Mouse (Mus musculus): ENCODE measurements around the gene Lmo4.

Lmo4 gene

GRCm38 (mm10) chr3:144203259-144203987 is 1.6 kb downstream of the Lmo4 start:
- peak; percentile 72 for DNase-seq

GRCm38 (mm10) chr3:144202574-144203258 is 2.3 kb downstream of the Lmo4 start:
- no peak for DNase-seq

GRCm38 (mm10) chr3:144201794-144202573 is 3.0 kb downstream of the Lmo4 start:
- DNase-seq: peak; percentile 89

- DNase-seq: no peak
Measured at GRCm38 (mm10) chr3:144185327-144186152, 19.5 kb downstream of the Lmo4 start.

GRCm38 (mm10) chr3:144184918-144185317 is 20.1 kb downstream of the Lmo4 start:
- no peak for DNase-seq

DNA sequence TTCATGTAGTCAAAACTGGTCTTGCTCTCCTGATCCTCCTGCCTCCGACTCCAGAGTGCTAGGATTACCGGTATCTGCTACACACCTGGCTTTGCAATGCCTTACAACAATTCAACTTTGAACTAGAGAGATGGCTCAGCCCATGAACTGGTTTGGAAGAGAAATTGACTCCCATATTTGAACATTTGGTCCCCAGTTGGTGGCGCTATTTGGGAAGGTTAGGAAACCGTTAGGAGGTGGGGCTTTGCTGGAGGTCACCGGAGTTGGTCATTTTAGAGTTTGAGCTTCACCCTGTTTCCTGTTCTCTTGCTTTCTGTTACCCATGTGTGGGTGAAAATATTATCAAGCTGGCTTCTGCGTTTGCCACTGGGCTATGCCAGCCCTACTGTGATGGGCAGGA is 22.8 kb downstream of the Lmo4 start:
- DNase-seq: no peak

GRCm38 (mm10) chr3:144178937-144179336 is 26.1 kb downstream of the Lmo4 start:
- DNase-seq: no peak

DNA sequence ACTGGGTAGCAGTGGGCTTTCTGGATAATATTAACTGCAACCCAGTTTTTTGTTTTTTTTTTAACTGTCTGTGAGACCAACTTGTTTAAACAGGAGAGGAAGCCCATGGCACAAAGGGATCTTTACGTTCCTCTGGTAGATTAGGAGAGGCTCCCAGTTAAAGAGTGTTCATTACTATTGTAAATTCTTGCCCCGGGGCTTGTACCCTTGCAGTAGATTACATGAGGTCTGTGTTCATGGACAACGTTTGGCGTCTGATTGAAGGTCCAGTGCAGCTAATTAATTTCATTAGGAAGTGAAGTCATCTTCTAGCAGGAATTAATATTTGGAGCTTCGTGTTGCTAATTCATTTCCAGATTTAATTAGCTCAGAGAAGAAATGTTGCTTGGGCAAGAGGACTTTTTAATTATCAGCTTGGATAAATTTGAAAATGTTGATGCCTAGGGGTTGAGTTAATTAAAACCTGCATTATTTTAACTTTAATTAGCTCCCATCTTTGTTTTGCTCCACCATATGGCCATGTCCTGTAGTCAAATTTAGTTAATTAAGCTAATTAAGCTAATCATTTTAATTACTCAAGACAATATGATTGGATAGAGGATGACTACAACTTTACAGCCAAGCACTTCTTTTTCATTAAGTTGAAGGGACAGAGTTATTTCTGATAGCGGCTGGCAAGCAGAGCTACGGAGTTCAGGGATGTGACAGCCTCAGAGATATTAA is 31.0 kb downstream of the Lmo4 start:
- peak; percentile 83 for DNase-seq

DNA sequence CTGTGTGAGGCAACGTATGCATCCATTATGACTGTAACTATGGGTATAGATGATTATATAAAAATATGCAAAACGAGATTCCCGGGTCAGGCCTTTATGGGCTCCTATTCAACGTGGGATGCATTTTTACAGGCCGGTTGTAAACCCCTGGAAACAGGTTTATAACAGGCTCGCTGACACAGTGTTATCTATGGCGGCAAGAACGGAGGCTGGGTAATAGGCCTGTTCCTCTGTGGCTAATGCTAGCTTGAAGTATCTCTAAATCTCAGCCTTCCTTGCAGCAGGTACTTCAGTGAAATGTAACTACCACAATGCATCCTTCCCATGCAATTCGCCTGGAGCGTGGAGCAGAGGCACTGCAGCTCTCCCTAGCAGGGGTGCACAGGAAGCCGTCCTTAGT is 31.9 kb downstream of the Lmo4 start:
- DNase-seq: no peak

DNA sequence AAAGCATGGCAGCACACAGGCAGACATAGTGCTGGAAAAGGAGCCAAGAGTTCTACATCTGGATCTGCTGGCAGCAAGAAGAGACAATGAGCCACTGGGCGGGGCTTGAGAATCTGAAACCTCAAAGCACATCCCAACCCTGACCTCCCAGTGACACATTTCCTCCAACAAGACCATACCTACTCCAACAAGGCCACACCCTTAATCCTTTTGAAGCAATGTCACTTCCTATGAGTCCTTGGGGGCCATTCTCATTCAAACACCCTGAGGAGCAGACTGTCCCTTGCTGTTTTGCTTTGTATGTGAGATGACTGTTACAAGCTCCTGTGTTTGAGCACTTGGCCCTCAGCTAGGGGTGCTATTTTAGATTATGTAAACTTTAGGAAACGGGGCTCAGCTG is 33.3 kb downstream of the Lmo4 start:
- DNase-seq: no peak

DNA sequence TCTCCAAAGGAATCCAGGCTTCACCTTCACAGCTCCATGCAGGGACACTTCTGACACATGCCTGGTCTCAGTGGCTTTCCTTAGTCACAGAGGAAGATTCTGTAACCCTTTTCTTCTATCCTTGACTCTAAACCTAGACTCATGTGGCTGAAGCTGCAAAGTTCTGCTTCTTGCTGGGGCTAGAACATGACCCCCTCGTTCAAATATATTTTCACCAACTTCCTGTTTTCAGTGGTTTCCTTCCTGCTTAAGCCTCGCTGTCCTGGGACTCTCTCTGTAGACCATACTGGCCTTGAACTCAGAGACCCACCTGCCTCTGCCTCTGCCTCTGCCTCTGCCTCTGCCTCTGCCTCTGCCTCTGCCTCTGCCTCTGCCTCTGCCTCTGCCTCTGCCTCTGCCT is 34.5 kb downstream of the Lmo4 start:
- no peak for DNase-seq

- no peak for DNase-seq
Measured at GRCm38 (mm10) chr3:144166439-144167155, 38.4 kb downstream of the Lmo4 start.

GRCm38 (mm10) chr3:144165439-144165838 is 39.6 kb downstream of the Lmo4 start:
- DNase-seq: no peak

DNA sequence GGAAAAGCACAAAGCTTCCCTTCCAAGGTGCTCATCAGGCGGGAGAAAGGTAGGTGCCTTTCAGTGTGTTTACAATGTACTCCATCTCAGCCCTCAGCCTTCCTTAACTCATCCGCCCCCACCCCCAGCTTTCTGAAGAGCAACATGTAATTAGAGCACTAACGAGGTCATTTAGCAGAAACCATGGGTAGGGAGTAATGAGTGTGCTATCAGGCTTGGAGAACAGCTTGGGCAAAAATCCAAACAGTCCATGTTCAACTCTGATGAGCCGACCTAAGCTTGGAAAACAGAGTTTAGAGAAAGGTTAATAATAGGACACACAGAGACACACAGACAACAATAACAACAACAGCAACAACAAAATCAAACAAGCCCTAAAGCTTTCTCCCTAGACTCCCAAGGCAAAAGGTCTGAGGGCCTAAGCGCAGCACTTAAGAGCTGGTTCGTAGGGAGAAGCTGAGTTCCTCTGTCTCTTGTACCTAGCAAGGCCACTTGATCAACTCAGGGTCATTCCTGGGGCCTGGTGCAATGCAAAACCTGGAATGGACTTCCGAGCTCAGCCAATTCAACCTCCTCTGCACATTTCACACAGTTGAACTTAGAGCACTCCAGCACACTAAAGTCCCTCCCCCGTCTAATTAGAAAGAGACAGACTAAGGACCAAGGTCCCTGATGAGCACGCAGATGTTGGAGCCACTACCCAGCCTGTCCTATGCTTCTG is 40.2 kb downstream of the Lmo4 start:
- peak; percentile 91 for DNase-seq

DNA sequence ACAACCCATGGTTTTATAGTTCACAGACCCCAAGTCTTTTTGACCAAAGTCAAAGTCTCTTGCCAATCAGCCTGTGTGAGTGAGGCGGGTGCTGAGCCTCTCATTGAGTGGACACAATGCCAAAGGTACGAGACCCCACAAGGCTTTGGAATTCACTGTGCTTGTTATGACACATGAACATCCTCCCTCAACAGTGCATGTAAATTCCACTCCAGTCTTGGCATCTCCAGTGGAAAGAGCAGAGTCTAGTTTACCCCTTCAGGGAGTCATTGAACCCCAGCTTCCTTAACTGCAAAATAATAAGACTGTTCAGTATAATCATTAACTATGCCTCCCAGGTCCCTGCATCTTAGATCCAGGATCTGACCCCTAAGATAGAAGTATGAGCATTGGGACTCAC is 41.3 kb downstream of the Lmo4 start:
- no peak for DNase-seq

GRCm38 (mm10) chr3:144162156-144162555 is 42.9 kb downstream of the Lmo4 start:
- peak; percentile 65 for DNase-seq

- DNase-seq: peak; percentile 24
Measured at GRCm38 (mm10) chr3:144161261-144161660, 43.8 kb downstream of the Lmo4 start.

GRCm38 (mm10) chr3:144155746-144156145 is 49.3 kb downstream of the Lmo4 start:
- DNase-seq: no peak

DNA sequence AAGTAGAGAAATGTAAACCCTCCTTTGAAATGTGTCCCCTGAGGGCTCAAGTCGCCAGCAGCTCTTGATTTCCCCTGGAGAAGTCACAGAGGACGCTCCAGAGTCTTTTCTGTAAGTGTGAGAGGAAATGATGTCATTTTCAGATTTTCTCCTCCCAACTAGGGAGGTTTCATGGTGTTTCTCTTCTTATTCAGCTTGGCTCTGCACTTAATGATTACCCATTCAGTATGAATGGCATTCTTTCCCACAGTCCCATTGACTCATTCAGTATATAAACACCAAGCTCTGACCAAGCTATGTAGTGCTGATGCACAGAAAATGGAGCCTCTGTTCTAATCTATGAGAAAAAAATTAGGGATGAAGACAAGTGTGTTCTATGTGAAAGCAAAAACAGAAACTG is 51.6 kb downstream of the Lmo4 start:
- DNase-seq: no peak

GRCm38 (mm10) chr3:144151001-144151400 is 54.0 kb downstream of the Lmo4 start:
- no peak for DNase-seq

DNA sequence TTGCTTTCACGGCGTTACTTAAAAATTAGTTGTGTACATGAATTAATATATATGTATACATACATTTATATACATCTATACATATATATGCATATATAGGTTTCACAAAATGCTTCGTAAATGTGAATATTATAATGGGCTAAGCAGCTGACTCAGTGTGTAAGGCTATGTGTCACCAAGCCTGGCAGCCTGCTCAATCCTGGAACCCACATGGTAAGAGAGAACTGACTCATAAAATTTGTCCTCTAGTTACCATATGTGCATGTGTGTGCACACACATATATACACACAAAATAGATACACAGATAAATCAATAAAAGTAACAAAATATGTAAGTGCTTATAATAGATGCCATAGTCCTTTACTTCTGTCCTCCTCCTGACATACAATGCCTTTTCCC is 56.8 kb downstream of the Lmo4 start:
- no peak for DNase-seq

Data from retina, postnatal 1 day (tissue).